In genomic region chrX:161399110-161399509, GRCm38 (mm10) we compare ENCODE assay signal across 9 mouse cellular contexts.
DNase-seq lines count a peak whose midpoint lies in the region; ATAC-seq lines count a peak whose summit lies in the region.
"Had no signal": no experiment of that assay in that cellular context is flagged by ENCODE, and none has a peak within 500 bp of the region (broad histone marks: within the 10 kb centered on the region; RNA-seq: fewer than 3 reads in every experiment).

No protein-coding gene starts in this region.

- no peaks in the 10 kb centered on the region for H3K27me3 ChIP-seq in heart, embryonic 11.5 days (ENCODE audit: control insufficient read depth, insufficient read depth, low read length)
- no peaks in the 10 kb centered on the region for H3K27me3 ChIP-seq in neural tube, embryonic 11.5 days (ENCODE audit: control insufficient read depth, insufficient read depth, low read length)

- H3K4me2 ChIP-seq in heart, embryonic 11.5 days: no peak overlapping the region
- no peak overlapping the region for H3K4me2 ChIP-seq in neural tube, embryonic 11.5 days (ENCODE audit: low read depth)
- H3K4me2 ChIP-seq: neural tube, embryonic 13.5 days had no signal

- no peak overlapping the region for H3K9ac ChIP-seq in heart, embryonic 11.5 days (ENCODE audit: low read depth, low read length)
- no peak overlapping the region for H3K9ac ChIP-seq in neural tube, embryonic 11.5 days (ENCODE audit: low read length)
- H3K9ac ChIP-seq: neural tube, embryonic 13.5 days had no signal

- WGBS in heart, embryonic 11.5 days (ENCODE audit: insufficient replicate concordance): 20% methylated on average over 11 of the region's 11 CpGs
- 26% methylated on average over 11 of the region's 11 CpGs for WGBS in neural tube, embryonic 11.5 days

- no peaks in the 10 kb centered on the region for H3K9me3 ChIP-seq in heart, embryonic 11.5 days (replicated peaks; ENCODE audit: control insufficient read depth, low read length)
- no peaks in the 10 kb centered on the region for H3K9me3 ChIP-seq in neural tube, embryonic 11.5 days (ENCODE audit: control insufficient read depth, low read length)

- ATAC-seq in heart, embryonic 11.5 days (replicated peaks; ENCODE audit: insufficient number of reproducible peaks, low FRiP score, low TSS enrichment): no peak
- ATAC-seq in common myeloid progenitor, adult 5-6 weeks (replicated peaks; ENCODE audit: low read depth, poor library complexity, severe bottlenecking): peak; percentile 86
- ATAC-seq in neural tube, embryonic 11.5 days (ENCODE audit: insufficient read depth, low FRiP score, low TSS enrichment): no peak

- intact Hi-C loops in heart, postnatal 14 days (cut with DNase I): loop anchor here (1.0 kb wide), 2 partner anchors 391 to 427 kb away; no protein-coding TSS in a partner anchor
- intact Hi-C loops in left cerebral cortex, postnatal 14 days (cut with DNase I): loop anchor here (1.0 to 10.0 kb wide), 2 partner anchors 391 to 426 kb away; no protein-coding TSS in a partner anchor

- DNase-seq in heart, adult 18-20 months: peak; percentile 35 to 83
- DNase-seq in WW6 (ENCODE audit: low read depth, low spot score): peak; percentile 26
- DNase-seq in heart, postnatal 14 days: peak; percentile 59 to 81
- peak; percentile 71 to 79 for DNase-seq in left cerebral cortex, postnatal 14 days (ENCODE audit: low spot score in 2 of 2)
- DNase-seq in neural tube, embryonic 11.5 days (ENCODE audit: low spot score): peak; percentile 76
- DNase-seq in thymus, adult 18-20 months: peak; percentile 9 to 24

- no peak overlapping the region for H3K4me3 ChIP-seq in heart, embryonic 11.5 days (ENCODE audit: low read depth, low read length)
- H3K4me3 ChIP-seq in neural tube, embryonic 11.5 days (ENCODE audit: low read depth, low read length): no peak overlapping the region
- H3K4me3 ChIP-seq: neural tube, embryonic 13.5 days had no signal

- no peak overlapping the region for H3K27ac ChIP-seq in heart, embryonic 11.5 days (ENCODE audit: low read depth, low read length)
- H3K27ac ChIP-seq in neural tube, embryonic 11.5 days (ENCODE audit: low read depth, low read length): no peak overlapping the region
- H3K27ac ChIP-seq: neural tube, embryonic 13.5 days had no signal

- no peaks in the 10 kb centered on the region for H3K36me3 ChIP-seq in heart, embryonic 11.5 days (ENCODE audit: control insufficient read depth, insufficient read depth, low read length)
- no peaks in the 10 kb centered on the region for H3K36me3 ChIP-seq in neural tube, embryonic 11.5 days (ENCODE audit: control insufficient read depth, insufficient read depth, low read length)
- H3K36me3 ChIP-seq: neural tube, embryonic 13.5 days had no signal

- H3K4me1 ChIP-seq in heart, embryonic 11.5 days (ENCODE audit: control insufficient read depth, insufficient read depth, low read length): no peaks in the 10 kb centered on the region
- no peaks in the 10 kb centered on the region for H3K4me1 ChIP-seq in neural tube, embryonic 11.5 days (ENCODE audit: control insufficient read depth, insufficient read depth, low read length)
- H3K4me1 ChIP-seq: neural tube, embryonic 13.5 days had no signal

Comparison
In these comparisons a context has a peak if more than half of its experiments do, and no peak if none do; other contexts are left out.
1. DNase-seq: peak in every context shown above with its lines; median percentile 76 in neural tube, embryonic 11.5 days; 75 in left cerebral cortex, postnatal 14 days; 70 in heart, postnatal 14 days; 59 in heart, adult 18-20 months; 26 in WW6; 16 in thymus, adult 18-20 months.